Mouse (Mus musculus) intestine, postnatal 0 days (tissue): ENCODE data around the gene Ubap2l. TPM values are rescaled to one million over a fixed set of nuclear protein-coding genes. Genes with fewer than 3 reads are reported as not detected.

Source experiments
- ATAC-seq: fragments of 200-750 bp; cut with Nextera tagmentation; 2 replicates; pipeline ENCODE4 v1.8.0; 2017; ENCODE audit warnings: mild to moderate bottlenecking, moderate TSS enrichment, moderate library complexity
- H3K27ac ChIP-seq: fragments of 300-500 bp; sonication (generic); 2 replicates; pipeline ENCODE4 v1.5.1; 2014; ENCODE audit warnings: mild to moderate bottlenecking, low read depth, low read length, moderate library complexity
- H3K27me3 ChIP-seq: fragments of 300-500 bp; sonication (generic); replicated peaks from 2 replicates; pipeline ENCODE4 v1.6.1; 2014; ENCODE audit warnings: low read length, mixed read lengths; ENCODE audit not compliant: control insufficient read depth, insufficient read depth
- H3K36me3 ChIP-seq: fragments of 300-500 bp; sonication (generic); 2 replicates; pipeline ENCODE4 v1.6.1; 2014; ENCODE audit warnings: mild to moderate bottlenecking, moderate library complexity; ENCODE audit not compliant: control insufficient read depth, insufficient read depth
- H3K4me1 ChIP-seq: fragments of 300-500 bp; sonication (generic); replicated peaks from 2 replicates; pipeline ENCODE4 v1.6.1; 2014; ENCODE audit warnings: antibody characterized with exemption, low read length, mixed read lengths; ENCODE audit not compliant: control insufficient read depth, insufficient read depth
- H3K4me2 ChIP-seq: fragments of 300-500 bp; sonication (generic); replicated peaks from 2 replicates; pipeline ENCODE4 v1.6.1; 2014; ENCODE audit warnings: low read depth, mild to moderate bottlenecking, moderate library complexity
- H3K4me3 ChIP-seq: fragments of 300-500 bp; sonication (generic); 2 replicates; pipeline ENCODE4 v1.5.1; 2014; ENCODE audit warnings: low read depth, low read length
- H3K9ac ChIP-seq: fragments of 300-500 bp; sonication (generic); 2 replicates; pipeline ENCODE4 v1.6.1; 2014; ENCODE audit warnings: mild to moderate bottlenecking, low read depth, low read length
- H3K9me3 ChIP-seq: fragments of 300-500 bp; sonication (generic); 2 replicates; pipeline ENCODE4 v1.6.1; 2016; ENCODE audit warnings: mixed run types; ENCODE audit not compliant: control insufficient read depth
- CTCF ChIP-seq: sonication (generic); IDR thresholded peaks from 2 replicates; pipeline ENCODE4 v1.5.1; 2016; ENCODE audit warnings: low read depth, mild to moderate bottlenecking, control low read depth, antibody characterized with exemption, moderate library complexity
- WGBS: fragments of 180-500 bp; shearing (Covaris S2); extraction: QIAGEN DNeasy Blood & Tissue Kit; methylation state at CpG from one replicate; pipeline ENCODE4 v1.1.7; 2014; 5-methylcytosine and 5-hydroxymethylcytosine counted together
- polyA plus RNA-seq: library from polyadenylated mRNA; unstranded; fragments of >200 nt; fragmentation: Nextera tagmentation; extraction: Ambion mirVana; gene quantifications from 2 replicates; pipeline ENCODE4 v1.2.1, GENCODE M21; 2015

Ubap2l gene
- polyA plus RNA-seq, 1 experiment from 2014 or later, result 112 TPM

GRCm38 (mm10) chr3:90081365-90082240 is 29.2 kb upstream of the Ubap2l start:
- peaks cover 17% of the 10 kb centered on the region; the same call in 1 of the 2 replicates for H3K4me1 ChIP-seq
- TF ChIP-seq CTCF, result peak; percentile 57
- peak; percentile 69 for ATAC-seq

GRCm38 (mm10) chr3:90080498-90080863 is 28.1 kb upstream of the Ubap2l start:
- Histone ChIP-seq H3K9me3 (no peaks in the 10 kb centered on the region), H3K4me3 (peak overlapping the region; percentile 94), H3K27ac (peak overlapping the region; percentile 99), H3K4me2 (peak overlapping the region; percentile 72), H3K9ac (peak overlapping the region; percentile 93), H3K4me1 (peaks cover 17% of the 10 kb centered on the region; the same call in 1 of the 2 replicates), H3K27me3 (no peaks in the 10 kb centered on the region), H3K36me3 (no peaks in the 10 kb centered on the region)
- TF ChIP-seq CTCF, result 0 out of 2 replicates have a peak, but pooled peaks have one; percentile 3
- no peak for ATAC-seq
- WGBS, result 0% methylated on average over 6 of the region's 6 CpGs

More at GRCm38 (mm10) chr3:90081365-90082240, 29.2 kb upstream of the Ubap2l start:
- H3K27me3 ChIP-seq, result no peaks in the 10 kb centered on the region
- 28% methylated on average over 5 of the region's 5 CpGs for whole genome bisulfite sequencing
- H3K36me3 ChIP-seq, result peaks cover 10% of the 10 kb centered on the region; the same call in 1 of the 2 replicates
- peak overlapping the region; percentile 94 for H3K4me3 ChIP-seq
- H3K27ac ChIP-seq, result peak overlapping the region; percentile 80
- peak overlapping the region; percentile 28; the same call in 1 of the 2 replicates for H3K9ac ChIP-seq
- H3K9me3 ChIP-seq, result no peaks in the 10 kb centered on the region
- peak overlapping the region; percentile 72 for H3K4me2 ChIP-seq

GRCm38 (mm10) chr3:90079763-90080497 is 27.5 kb upstream of the Ubap2l start:
- TF ChIP-seq CTCF, result no peak; the same call in 1 of the 2 replicates
- no peaks in the 10 kb centered on the region for H3K9me3 ChIP-seq
- peak; percentile 31; the same call in 1 of the 2 replicates for ATAC-seq
- peak overlapping the region; percentile 93 for H3K9ac ChIP-seq
- H3K27ac ChIP-seq, result peak overlapping the region; percentile 99
- under 1% methylated on average over 52 of the region's 53 CpGs for WGBS
- peak overlapping the region; percentile 72 for H3K4me2 ChIP-seq
- peak overlapping the region; percentile 94 for H3K4me3 ChIP-seq
- no peaks in the 10 kb centered on the region for H3K27me3 ChIP-seq
- peaks cover 15% of the 10 kb centered on the region; the same call in 1 of the 2 replicates for H3K4me1 ChIP-seq
- H3K36me3 ChIP-seq, result no peaks in the 10 kb centered on the region

GRCm38 (mm10) chr3:90079133-90079762 is 26.8 kb upstream of the Ubap2l start:
- peak overlapping the region; percentile 99 for H3K27ac ChIP-seq
- H3K9me3 ChIP-seq, result no peaks in the 10 kb centered on the region
- H3K9ac ChIP-seq, result peak overlapping the region; percentile 93
- peak; percentile 51 for TF ChIP-seq CTCF
- peak; percentile 85 for ATAC-seq
- H3K27me3 ChIP-seq, result no peaks in the 10 kb centered on the region
- peak overlapping the region; percentile 94 for H3K4me3 ChIP-seq
- H3K36me3 ChIP-seq, result no peaks in the 10 kb centered on the region
- 0% methylated on average over 31 of the region's 33 CpGs for WGBS
- H3K4me2 ChIP-seq, result peak overlapping the region; percentile 72
- peaks cover 13% of the 10 kb centered on the region; the same call in 1 of the 2 replicates for H3K4me1 ChIP-seq

DNA sequence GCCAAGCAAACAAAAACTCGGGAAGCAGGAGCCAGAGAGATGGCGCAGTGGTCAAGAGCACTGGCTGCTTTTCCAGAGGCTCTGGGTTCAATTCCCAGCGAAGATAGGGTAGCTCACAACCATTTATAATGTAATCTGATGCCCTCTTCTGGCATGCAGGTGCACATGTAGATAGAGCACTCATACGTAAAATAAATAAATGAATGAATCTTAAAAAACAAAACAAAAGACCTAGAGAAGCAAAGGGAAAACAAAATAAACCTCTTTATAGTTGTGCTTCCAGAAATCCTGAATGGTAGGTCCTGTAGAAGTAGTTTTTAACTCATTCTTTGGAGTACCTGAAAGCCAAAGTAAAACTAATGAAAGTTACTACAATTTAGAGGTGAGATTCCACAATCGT is 25.8 kb upstream of the Ubap2l start:
- Histone ChIP-seq H3K9me3 (no peaks in the 10 kb centered on the region), H3K9ac (no peak overlapping the region), H3K4me3 (no peak overlapping the region), H3K36me3 (no peaks in the 10 kb centered on the region), H3K27me3 (no peaks in the 10 kb centered on the region), H3K27ac (no peak overlapping the region), H3K4me2 (no peak overlapping the region), H3K4me1 (0 out of 2 replicates have a peak, but pooled peaks cover 4% of the 10 kb centered on the region)
- no peak for ATAC-seq
- TF ChIP-seq CTCF, result no peak
- WGBS, result 47% methylated on average over 5 of the region's 5 CpGs
